Mouse (Mus musculus) hindbrain, embryonic 15.5 days (tissue): ENCODE data around the gene L3mbtl1. TPM values are rescaled to one million over a fixed set of nuclear protein-coding genes. Genes with fewer than 3 reads are reported as not detected.

Source experiments
- ATAC-seq: fragments of 200-750 bp; cut with Nextera tagmentation; 2 replicates; pipeline ENCODE4 v1.8.0; 2017; ENCODE audit warnings: low read depth, moderate number of reproducible peaks, moderate TSS enrichment; ENCODE audit not compliant: low FRiP score
- H3K27ac ChIP-seq: fragments of 300-500 bp; sonication (generic); replicated peaks from 2 replicates; pipeline ENCODE4 v1.5.1; 2015; ENCODE audit warnings: mild to moderate bottlenecking, inconsistent platforms
- H3K27me3 ChIP-seq: fragments of 300-500 bp; sonication (generic); 2 replicates; pipeline ENCODE4 v1.6.1; 2015; ENCODE audit warnings: control low read depth, inconsistent platforms
- H3K36me3 ChIP-seq: fragments of 300-500 bp; sonication (generic); 2 replicates; pipeline ENCODE4 v1.6.1; 2015; ENCODE audit warnings: control low read depth, inconsistent platforms
- H3K4me1 ChIP-seq: fragments of 300-500 bp; sonication (generic); replicated peaks from 2 replicates; pipeline ENCODE4 v1.6.1; 2015; ENCODE audit warnings: control low read depth, inconsistent platforms
- H3K4me2 ChIP-seq: fragments of 300-500 bp; sonication (generic); 2 replicates; pipeline ENCODE4 v1.6.1; 2015; ENCODE audit warnings: moderate library complexity, mild to moderate bottlenecking, inconsistent platforms
- H3K4me3 ChIP-seq: fragments of 300-500 bp; sonication (generic); 2 replicates; pipeline ENCODE4 v1.5.1; 2015; ENCODE audit warnings: mild to moderate bottlenecking, inconsistent platforms
- H3K9ac ChIP-seq: fragments of 300-500 bp; sonication (generic); 2 replicates; pipeline ENCODE4 v1.6.1; 2015; ENCODE audit warnings: inconsistent platforms
- H3K9me3 ChIP-seq: fragments of 300-500 bp; sonication (generic); 2 replicates; pipeline ENCODE4 v1.6.1; 2016; ENCODE audit warnings: control low read depth, inconsistent platforms
- WGBS: fragments of 180-500 bp; shearing (Covaris S2); methylation state at CpG from one replicate; pipeline ENCODE4 v1.1.7; 2015; 5-methylcytosine and 5-hydroxymethylcytosine counted together
- polyA plus RNA-seq: library from polyadenylated mRNA; unstranded; fragments of >200 nt; fragmentation: Nextera tagmentation; extraction: Ambion mirVana; gene quantifications from 2 replicates; pipeline ENCODE4 v1.2.1, GENCODE M21; 2015

Gene L3mbtl1
- polyA plus RNA-seq, 1 experiment from 2014 or later: 5.0 TPM

- 0 out of 2 replicates have a peak, but pooled peaks cover 4% of the 10 kb centered on the region for H3K27me3 ChIP-seq
- H3K27ac ChIP-seq: no peak overlapping the region
- no peaks in the 10 kb centered on the region for H3K9me3 ChIP-seq
- 36% methylated on average over 15 of the region's 15 CpGs for WGBS
- H3K36me3 ChIP-seq: no peaks in the 10 kb centered on the region
- peaks cover 12% of the 10 kb centered on the region; the same call in 1 of the 2 replicates for H3K4me1 ChIP-seq
- ATAC-seq: no peak
- peak overlapping the region; percentile 49 for H3K4me2 ChIP-seq
- no peak overlapping the region for H3K9ac ChIP-seq
- H3K4me3 ChIP-seq: peak overlapping the region; percentile 24
Measured at GRCm38 (mm10) chr2:162947736-162948135, 4.5 kb downstream of the L3mbtl1 start.

GRCm38 (mm10) chr2:162948221-162948620, 4.9 kb downstream of the L3mbtl1 start:
- Histone ChIP-seq H3K4me3 (peak overlapping the region; percentile 24), H3K4me2 (peak overlapping the region; percentile 49), H3K9ac (no peak overlapping the region), H3K4me1 (peaks cover 9% of the 10 kb centered on the region; the same call in 1 of the 2 replicates), H3K27ac (no peak overlapping the region), H3K9me3 (no peaks in the 10 kb centered on the region), H3K27me3 (0 out of 2 replicates have a peak, but pooled peaks cover 4% of the 10 kb centered on the region), H3K36me3 (no peaks in the 10 kb centered on the region)
- 63% methylated on average over 14 of the region's 14 CpGs for whole genome bisulfite sequencing
- ATAC-seq: no peak

DNA sequence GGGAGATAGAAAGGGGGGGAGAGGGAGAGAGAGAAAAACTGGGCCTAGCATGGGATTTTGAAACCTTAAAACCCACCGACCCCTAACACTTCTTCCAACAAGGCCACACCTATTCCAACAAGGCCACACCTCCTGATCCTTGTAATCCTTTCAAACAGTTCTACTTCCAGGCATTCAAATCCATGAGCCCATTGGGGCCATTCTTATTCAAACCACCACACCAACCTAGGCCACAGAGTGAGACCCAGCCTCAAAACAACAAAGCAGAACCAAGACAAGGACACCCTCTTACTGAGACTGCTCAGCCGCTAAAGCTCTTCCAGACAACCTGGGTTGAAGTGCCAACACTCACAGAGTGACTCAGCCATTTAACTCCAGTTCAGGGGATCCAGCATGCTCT, 7.5 kb downstream of the L3mbtl1 start:
- WGBS: 95% methylated on average over 2 of the region's 2 CpGs
- no peak for ATAC-seq
- Histone ChIP-seq H3K4me1 (no peaks in the 10 kb centered on the region), H3K27ac (no peak overlapping the region), H3K4me3 (no peak overlapping the region), H3K36me3 (no peaks in the 10 kb centered on the region), H3K27me3 (no peaks in the 10 kb centered on the region), H3K4me2 (no peak overlapping the region), H3K9ac (no peak overlapping the region), H3K9me3 (no peaks in the 10 kb centered on the region)

GRCm38 (mm10) chr2:162956843-162957242, 13.6 kb downstream of the L3mbtl1 start:
- Histone ChIP-seq H3K27ac (no peak overlapping the region), H3K9me3 (no peaks in the 10 kb centered on the region), H3K36me3 (no peaks in the 10 kb centered on the region), H3K27me3 (no peaks in the 10 kb centered on the region), H3K4me3 (no peak overlapping the region), H3K4me1 (no peaks in the 10 kb centered on the region), H3K9ac (no peak overlapping the region), H3K4me2 (no peak overlapping the region)
- WGBS: 94% methylated on average over 2 of the region's 2 CpGs
- ATAC-seq: no peak

DNA sequence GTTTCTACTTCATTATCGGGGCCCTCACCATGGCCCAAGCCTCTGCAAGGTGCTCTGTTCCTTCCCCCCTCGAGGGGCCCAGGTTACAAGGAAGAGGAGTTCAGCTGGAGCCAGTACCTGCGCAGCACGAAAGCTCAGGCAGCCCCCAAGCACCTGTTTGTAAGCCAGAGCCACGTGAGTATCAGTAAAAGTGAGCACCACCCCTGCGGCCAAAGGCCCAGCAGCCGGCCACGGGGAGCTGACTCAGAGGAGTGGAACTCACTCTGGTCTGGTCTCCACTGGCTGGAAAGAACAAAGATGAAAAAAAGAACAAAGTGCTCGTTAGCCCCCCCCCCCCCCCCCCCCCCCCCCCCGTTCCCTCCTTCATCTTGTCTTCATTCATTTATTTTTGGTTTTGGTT, 18.0 kb downstream of the L3mbtl1 start:
- H3K9me3 ChIP-seq: no peaks in the 10 kb centered on the region
- H3K27ac ChIP-seq: no peak overlapping the region
- H3K9ac ChIP-seq: no peak overlapping the region
- no peak for ATAC-seq
- no peaks in the 10 kb centered on the region for H3K36me3 ChIP-seq
- 74% methylated on average over 9 of the region's 10 CpGs for WGBS
- H3K4me1 ChIP-seq: no peaks in the 10 kb centered on the region
- no peak overlapping the region for H3K4me3 ChIP-seq
- no peaks in the 10 kb centered on the region for H3K27me3 ChIP-seq
- H3K4me2 ChIP-seq: no peak overlapping the region

DNA sequence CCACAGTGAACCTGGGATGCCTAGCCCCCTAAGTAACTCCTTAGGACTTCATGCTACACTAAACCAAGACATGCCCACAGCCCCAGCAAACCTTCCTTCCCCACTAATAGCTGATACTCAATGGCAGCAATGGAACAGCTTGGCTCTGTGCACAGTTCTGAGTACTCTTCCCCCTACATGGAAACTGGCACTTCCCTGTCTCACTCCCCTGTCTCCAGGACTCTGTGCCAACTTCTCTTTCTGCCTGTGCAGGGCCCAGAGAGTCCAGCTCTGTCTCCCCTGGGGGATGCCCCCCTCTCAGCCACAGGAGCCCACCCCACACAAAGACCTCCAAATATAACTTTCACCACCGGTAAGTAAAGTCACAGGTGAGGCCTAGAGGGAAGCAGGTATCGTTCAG, 23.5 kb downstream of the L3mbtl1 start:
- no peak for ATAC-seq
- H3K4me2 ChIP-seq: no peak overlapping the region
- no peaks in the 10 kb centered on the region for H3K36me3 ChIP-seq
- H3K9ac ChIP-seq: no peak overlapping the region
- H3K27me3 ChIP-seq: no peaks in the 10 kb centered on the region
- H3K9me3 ChIP-seq: no peaks in the 10 kb centered on the region
- no peaks in the 10 kb centered on the region for H3K4me1 ChIP-seq
- H3K4me3 ChIP-seq: no peak overlapping the region
- no peak overlapping the region for H3K27ac ChIP-seq
- WGBS: 85% methylated on average over 2 of the region's 2 CpGs

DNA sequence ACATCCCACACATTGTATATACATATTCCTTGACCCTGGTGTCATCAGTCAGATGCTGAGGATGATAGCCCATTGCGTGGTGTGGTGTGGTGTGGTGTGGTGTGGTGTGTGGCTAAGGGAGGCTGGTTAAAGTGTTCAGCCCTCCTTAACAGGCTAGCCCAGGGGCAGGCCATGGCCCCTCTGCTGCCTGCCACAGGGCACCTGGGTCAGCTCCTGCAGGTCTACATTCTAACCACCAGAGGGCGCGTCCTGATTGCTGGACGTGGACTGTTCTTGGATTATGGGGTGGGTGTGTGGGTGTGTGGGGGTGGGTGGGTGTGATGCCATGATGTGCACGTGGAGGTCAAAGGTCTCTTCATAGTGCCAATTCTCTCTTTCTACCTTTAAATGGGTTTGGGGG, 25.1 kb downstream of the L3mbtl1 start:
- no peaks in the 10 kb centered on the region for H3K27me3 ChIP-seq
- no peak overlapping the region for H3K4me2 ChIP-seq
- no peak overlapping the region for H3K27ac ChIP-seq
- no peaks in the 10 kb centered on the region for H3K9me3 ChIP-seq
- no peak for ATAC-seq
- 13% methylated on average over 5 of the region's 5 CpGs for WGBS
- peaks cover under 1% of the 10 kb centered on the region for H3K4me1 ChIP-seq
- H3K36me3 ChIP-seq: no peaks in the 10 kb centered on the region
- no peak overlapping the region for H3K4me3 ChIP-seq
- no peak overlapping the region for H3K9ac ChIP-seq

- Histone ChIP-seq H3K27me3 (no peaks in the 10 kb centered on the region), H3K4me1 (peaks cover 7% of the 10 kb centered on the region), H3K9ac (no peak overlapping the region), H3K27ac (no peak overlapping the region), H3K4me2 (no peak overlapping the region), H3K36me3 (no peaks in the 10 kb centered on the region), H3K9me3 (no peaks in the 10 kb centered on the region), H3K4me3 (no peak overlapping the region)
- ATAC-seq: no peak
- 89% methylated on average over 3 of the region's 3 CpGs for WGBS
Measured at GRCm38 (mm10) chr2:162969101-162969500, 25.8 kb downstream of the L3mbtl1 start.

DNA sequence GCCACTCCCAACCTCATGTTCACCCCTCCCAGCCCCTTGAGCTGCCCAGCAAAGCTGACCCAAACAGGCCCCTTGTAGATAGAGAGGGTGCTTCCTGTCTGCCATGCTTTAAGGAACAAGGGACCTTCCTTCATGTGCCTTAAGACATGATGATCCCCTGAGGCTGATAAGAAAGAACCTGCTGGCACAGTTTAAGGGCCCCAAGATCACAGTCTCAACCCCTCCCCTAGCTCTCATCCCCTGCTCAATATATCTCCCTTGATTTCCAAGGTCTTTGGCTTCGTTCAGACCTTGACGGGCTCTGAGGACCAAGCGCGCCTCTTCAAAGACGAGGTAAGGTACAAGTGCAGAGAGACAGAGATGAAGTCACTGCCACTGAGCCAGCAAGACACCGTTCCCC, 27.6 kb downstream of the L3mbtl1 start:
- H3K9me3 ChIP-seq: no peaks in the 10 kb centered on the region
- H3K4me2 ChIP-seq: no peak overlapping the region
- no peak overlapping the region for H3K27ac ChIP-seq
- WGBS: 94% methylated on average over 6 of the region's 6 CpGs
- no peak overlapping the region for H3K4me3 ChIP-seq
- H3K4me1 ChIP-seq: peaks cover 15% of the 10 kb centered on the region
- H3K27me3 ChIP-seq: no peaks in the 10 kb centered on the region
- H3K9ac ChIP-seq: no peak overlapping the region
- no peak for ATAC-seq
- H3K36me3 ChIP-seq: no peaks in the 10 kb centered on the region

GRCm38 (mm10) chr2:162972752-162973151, 29.5 kb downstream of the L3mbtl1 start:
- no peak overlapping the region for H3K27ac ChIP-seq
- no peak overlapping the region for H3K4me3 ChIP-seq
- WGBS: 56% methylated on average over 7 of the region's 7 CpGs
- ATAC-seq: no peak
- H3K36me3 ChIP-seq: no peaks in the 10 kb centered on the region
- no peak overlapping the region for H3K4me2 ChIP-seq
- no peak overlapping the region for H3K9ac ChIP-seq
- no peaks in the 10 kb centered on the region for H3K9me3 ChIP-seq
- H3K4me1 ChIP-seq: peaks cover 15% of the 10 kb centered on the region
- H3K27me3 ChIP-seq: no peaks in the 10 kb centered on the region

DNA sequence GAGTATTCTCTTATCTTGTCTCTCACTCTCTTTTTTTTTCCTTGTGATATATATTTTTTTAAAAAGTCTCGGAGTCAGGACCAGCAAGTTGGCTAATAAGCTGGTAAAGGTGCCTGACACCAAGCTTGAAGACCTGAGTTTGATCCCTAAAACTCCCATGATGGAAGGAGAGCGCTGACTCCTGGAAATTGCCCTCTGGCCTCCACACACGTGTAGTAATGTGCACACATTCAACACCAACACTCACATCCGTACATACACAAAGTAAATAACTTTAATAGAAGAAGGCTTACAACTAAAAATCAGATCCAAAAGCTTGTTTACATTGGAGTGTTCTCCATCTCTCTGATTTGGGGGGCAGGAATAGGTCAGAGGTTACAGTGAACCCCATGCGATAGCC, 29.9 kb downstream of the L3mbtl1 start:
- Histone ChIP-seq H3K27ac (no peak overlapping the region), H3K9ac (no peak overlapping the region), H3K36me3 (no peaks in the 10 kb centered on the region), H3K4me2 (no peak overlapping the region), H3K4me3 (no peak overlapping the region), H3K27me3 (no peaks in the 10 kb centered on the region), H3K9me3 (no peaks in the 10 kb centered on the region), H3K4me1 (peaks cover 15% of the 10 kb centered on the region)
- no peak for ATAC-seq
- WGBS: 65% methylated on average over 5 of the region's 5 CpGs

DNA sequence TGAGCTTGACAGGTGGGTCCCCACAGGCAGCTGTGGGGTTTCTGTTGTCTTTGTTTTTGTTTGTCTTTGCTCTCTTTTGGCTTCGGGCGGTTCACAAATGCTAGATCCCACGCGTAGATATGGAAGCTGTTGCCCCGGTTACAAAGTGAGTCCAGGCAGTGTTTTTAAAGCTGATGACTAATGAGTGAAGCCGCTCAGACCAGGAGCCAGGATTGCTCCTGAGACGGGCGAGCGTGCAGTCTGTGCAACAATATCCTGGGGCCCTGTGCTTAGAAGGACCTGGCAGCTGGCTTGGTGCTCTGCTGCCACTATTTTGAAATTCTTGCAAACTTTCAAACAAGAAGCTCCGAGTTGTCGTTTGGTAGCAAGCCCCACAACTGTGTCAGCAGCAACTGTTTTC, 30.4 kb downstream of the L3mbtl1 start:
- Histone ChIP-seq H3K27me3 (no peaks in the 10 kb centered on the region), H3K36me3 (no peaks in the 10 kb centered on the region), H3K9me3 (no peaks in the 10 kb centered on the region), H3K4me1 (peaks cover 15% of the 10 kb centered on the region), H3K4me3 (no peak overlapping the region), H3K9ac (no peak overlapping the region), H3K27ac (0 out of 2 replicates have a peak overlapping the region, but pooled peaks have one; percentile 42), H3K4me2 (no peak overlapping the region)
- ATAC-seq: no peak
- 12% methylated on average over 11 of the region's 11 CpGs for WGBS

DNA sequence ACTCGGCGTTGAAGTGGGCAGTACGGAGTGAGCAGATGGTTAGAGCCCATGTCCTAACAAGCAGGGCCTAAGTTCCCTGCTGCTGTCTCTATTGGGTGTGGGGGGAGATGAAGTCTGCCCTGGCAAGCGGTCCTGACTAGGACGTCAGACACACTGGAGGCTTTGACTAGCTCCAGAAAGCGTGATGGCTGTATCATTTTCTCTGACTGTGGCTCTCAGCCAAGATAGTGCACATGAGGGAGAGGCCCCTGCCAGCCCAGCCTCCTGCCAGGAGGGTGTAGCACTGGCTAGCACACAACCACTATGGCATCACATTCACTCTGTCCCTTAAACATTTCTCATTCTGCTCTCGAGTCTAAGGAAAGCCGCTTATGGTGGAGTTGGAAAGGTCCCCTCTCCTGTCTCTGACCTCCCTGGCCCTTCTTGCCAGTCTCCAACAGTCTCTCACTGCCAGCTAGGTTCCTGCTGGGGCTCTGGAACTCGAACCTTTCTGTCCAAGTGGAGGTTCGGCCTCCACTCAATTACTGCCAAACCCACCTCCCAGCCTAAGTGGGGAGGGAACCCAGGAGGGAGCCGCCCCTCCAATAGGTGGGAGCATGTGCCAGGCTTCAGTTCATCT, 32.0 kb downstream of the L3mbtl1 start:
- Histone ChIP-seq H3K36me3 (no peaks in the 10 kb centered on the region), H3K4me1 (peaks cover 15% of the 10 kb centered on the region), H3K27ac (0 out of 2 replicates have a peak overlapping the region, but pooled peaks have one; percentile 30), H3K4me3 (no peak overlapping the region), H3K27me3 (no peaks in the 10 kb centered on the region), H3K9ac (no peak overlapping the region), H3K4me2 (no peak overlapping the region), H3K9me3 (no peaks in the 10 kb centered on the region)
- 58% methylated on average over 11 of the region's 11 CpGs for WGBS
- peak; percentile 82; the same call in 1 of the 2 replicates for ATAC-seq
